Mouse (Mus musculus): ENCODE data around the gene Fbxl15.
A peak's percentile ranks its signal among the peaks of the same experiment; 100 is the strongest.

The Fbxl15 gene

GRCm38 (mm10) chr19:46328081-46329030, at the start of gene Fbxl15:
Fbxl15 (plus strand) TSS chr19:46328184.
- DNase-seq (ENCODE audit: low spot score in 2 of 2), result peak; percentile 95 to 97

DNA sequence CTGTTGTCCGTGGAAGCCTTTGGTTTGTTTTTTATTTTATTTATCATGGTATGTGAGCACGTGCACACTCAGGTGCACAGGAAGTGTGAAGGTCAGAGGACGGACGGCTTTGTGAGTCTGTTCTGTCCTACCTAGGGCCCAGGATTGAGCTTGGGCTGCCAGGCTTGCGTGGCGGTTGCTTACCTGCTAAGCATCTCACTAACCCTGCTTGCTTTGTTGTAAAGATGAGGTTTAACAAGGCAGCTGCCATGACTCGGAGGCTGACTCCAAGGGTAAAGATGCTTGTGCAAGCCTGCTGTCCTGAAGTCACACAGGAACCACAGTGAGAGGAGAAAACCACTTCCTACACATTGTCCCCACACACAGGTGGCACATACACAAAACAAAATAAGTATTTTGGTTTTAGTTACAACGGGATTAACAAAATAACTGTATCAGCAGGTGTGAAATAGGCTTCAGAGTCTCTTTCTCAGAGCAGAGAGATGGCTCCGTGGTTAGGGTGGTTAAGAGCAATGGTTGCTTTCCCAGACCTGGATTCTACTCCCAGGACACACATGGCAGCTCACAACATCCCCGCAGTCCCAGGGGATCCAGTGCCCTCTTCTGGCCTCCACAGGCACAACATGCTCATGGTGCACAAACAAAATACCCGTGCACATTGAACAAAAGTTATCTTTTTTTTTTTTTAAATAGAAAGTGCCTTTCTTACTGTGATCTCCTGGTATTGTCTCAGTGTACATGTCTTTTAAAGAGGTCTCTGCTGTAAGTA, 45.7 kb upstream of the Fbxl15 start:
- no peak for DNase-seq (ENCODE audit: low spot score in 2 of 2)

GRCm38 (mm10) chr19:46284686-46285085, 43.3 kb upstream of the Fbxl15 start:
- no peak for DNase-seq (ENCODE audit: low spot score in 2 of 2)

DNA sequence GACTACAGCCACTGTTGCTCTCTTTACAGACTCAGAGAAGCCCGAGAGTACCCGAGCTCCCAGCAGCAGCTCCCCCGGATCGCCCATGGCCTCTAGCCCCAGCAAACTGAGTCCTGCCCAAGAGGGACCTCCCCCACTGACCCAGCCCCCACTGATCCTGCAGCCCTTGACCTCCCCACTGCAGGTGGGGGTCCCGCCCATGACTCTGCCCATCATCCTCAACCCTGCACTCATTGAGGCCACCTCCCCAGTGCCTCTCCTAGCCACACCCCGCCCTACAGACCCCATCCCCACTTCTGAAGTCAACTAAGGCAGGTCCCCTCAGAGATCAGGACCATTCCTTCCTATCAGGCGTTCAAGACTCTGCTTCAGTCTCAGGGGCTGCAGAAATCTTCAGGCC, 42.4 kb upstream of the Fbxl15 start:
- no peak for DNase-seq (ENCODE audit: low spot score in 2 of 2)

GRCm38 (mm10) chr19:46286047-46286446, 41.9 kb upstream of the Fbxl15 start:
- DNase-seq (ENCODE audit: low spot score in 2 of 2), result no peak

DNA sequence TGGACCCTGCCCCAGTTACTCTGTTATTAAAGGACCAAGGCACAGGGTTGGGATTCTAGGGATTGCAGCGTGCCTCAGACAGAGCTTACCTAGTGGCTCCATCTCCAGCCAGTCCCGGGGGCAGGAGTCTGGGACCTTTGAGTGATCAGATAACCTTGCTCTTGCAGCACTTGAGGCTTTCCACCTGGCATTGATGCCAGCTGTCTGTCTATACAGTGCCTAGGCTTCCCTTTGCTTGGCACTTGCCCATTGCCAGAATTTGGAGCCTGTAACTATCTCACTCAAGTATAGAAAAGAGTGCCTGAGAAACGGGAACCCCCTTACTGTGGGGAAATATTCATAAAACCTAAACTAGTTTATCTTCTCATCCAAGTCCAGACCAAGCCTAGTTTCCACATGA, 41.1 kb upstream of the Fbxl15 start:
- DNase-seq (ENCODE audit: low spot score in 2 of 2), result no peak

- DNase-seq (ENCODE audit: low spot score in 2 of 2), result no peak
Measured at GRCm38 (mm10) chr19:46287566-46287965, 40.4 kb upstream of the Fbxl15 start.

DNA sequence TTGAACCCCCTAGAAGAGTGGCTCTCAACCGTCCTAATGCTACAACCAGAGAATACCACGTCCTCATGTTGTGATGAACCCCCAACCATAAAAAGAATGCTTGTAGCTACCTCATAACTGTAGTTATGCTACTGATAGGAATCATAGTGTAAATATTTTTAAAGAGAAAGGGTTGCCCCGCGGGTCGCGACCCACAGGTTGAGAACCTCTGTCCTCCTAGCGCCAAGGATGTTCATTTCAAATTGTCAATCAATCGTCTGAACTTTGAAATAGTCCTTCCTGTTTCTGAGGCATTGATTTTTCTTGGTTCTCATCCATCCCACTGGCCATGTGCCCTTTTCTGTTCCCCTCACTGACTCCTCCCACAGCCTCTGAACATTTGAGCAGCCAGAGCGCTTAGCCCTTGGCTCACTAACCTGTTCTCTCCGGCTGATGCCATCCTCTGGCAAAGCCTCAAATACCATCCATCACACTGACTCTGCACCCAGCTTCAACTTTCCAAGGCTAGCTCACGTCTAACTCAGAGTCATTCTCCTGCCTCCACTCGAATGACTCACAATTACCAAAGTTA, 37.4 kb upstream of the Fbxl15 start:
- no peak for DNase-seq (ENCODE audit: low spot score in 2 of 2)

- no peak for DNase-seq (ENCODE audit: low spot score in 2 of 2)
Measured at GRCm38 (mm10) chr19:46296938-46297337, 31.0 kb upstream of the Fbxl15 start.

GRCm38 (mm10) chr19:46300294-46301045, 27.5 kb upstream of the Fbxl15 start:
- DNase-seq (ENCODE audit: low spot score in 2 of 2), result no peak

DNA sequence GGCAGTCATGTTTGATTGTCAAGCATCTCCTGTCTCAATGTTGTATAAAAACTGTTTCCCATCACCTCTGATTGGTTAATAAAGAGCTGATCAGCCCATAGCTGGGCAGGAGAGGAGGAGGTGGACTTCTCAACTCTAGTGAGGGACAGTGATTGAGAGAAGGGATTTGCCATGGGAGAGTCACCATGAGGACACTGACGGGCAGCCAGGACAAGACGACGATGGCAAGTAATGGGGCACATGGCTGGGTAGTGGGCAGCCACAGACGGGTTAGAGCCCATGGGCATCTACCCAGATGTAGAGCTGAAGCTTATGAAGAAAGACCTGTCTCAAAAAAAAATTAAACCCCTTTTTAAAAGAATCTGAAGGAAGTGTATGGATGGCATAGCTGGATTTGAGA, 25.4 kb upstream of the Fbxl15 start:
- DNase-seq (ENCODE audit: low spot score in 2 of 2), result no peak

DNA sequence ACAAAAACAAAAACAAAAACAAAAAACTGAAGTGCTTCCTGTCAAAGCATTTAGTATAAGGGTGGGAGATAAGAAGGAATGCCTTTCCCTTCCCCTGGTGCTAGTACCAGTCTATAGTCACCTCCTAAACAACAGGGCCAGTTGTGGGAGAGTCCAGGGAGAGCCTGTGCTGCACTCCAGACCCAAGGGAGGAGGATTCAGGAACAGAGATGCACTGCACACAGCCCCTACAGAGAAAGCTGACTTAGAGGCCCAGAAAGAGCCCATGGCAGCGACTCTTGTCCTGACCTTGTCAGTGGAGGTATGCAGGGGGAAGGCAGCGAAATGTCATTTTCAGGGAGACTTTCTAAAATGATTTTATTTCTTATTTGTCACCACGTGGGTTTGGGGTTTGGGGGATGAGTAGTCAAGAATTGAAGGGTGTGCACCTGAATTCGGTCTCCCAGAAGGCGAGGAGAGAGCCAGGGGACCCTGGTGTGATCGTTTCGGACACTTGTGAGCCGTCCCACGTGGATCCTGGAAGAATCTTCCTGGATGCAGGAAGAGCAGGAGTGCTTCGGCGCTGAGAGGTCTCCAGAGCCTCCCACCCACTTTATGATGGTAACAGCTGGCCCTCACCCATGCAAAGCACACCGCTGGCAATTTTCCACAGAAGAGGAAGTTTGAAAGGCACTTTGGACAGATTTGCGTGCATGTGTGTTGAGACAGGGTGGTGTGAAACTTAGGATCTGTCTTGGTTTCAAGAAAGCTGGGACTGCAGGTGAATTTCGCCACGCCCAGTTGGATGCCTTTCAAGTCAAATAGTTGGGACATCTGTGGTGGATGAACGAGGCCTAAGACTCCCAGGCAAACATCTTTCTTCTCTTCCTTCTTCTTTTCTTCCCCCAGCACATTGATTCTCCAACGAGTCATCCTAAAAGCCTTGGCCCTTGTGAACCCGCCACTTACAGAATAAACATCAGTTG, 24.5 kb upstream of the Fbxl15 start:
- no peak for DNase-seq (ENCODE audit: low spot score in 2 of 2)

DNA sequence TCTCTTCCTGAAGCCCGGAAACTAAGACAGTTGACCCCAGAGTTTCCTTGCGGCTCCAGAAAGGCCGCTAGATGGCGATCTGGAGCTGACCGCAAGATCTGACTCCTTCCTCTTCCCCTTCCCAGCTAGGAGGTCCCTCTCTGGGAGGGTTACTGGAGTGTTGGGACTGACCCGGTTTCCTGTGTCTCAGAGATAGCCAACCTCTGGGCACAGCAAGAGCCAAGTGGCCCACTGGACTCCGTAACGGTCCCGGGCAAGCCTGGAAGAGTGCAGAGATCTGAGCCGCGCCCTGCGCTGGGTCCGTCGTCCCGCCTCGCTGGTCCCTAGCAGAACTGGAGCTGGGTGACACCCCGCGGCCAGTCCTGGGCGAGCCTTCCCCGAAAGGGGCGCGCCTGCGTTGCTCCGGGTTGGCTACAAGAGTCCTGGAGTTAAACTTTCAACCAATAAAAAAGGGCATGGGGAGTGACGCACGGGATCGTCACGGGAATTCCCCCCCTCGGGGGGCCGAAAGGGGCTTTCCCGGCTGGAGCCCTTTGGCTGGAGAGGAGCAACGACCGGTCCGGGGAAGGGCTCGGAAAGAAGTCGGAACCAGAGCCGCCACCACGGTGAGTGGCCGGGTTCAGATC, 23.7 kb upstream of the Fbxl15 start, which contains the start of gene Nfkb2:
Gene Nfkb2 (plus strand): TSS at position 105 of the 626 bp plus-strand sequence.
- DNase-seq (ENCODE audit: low spot score in 2 of 2), result peak; percentile 72 to 80

DNA sequence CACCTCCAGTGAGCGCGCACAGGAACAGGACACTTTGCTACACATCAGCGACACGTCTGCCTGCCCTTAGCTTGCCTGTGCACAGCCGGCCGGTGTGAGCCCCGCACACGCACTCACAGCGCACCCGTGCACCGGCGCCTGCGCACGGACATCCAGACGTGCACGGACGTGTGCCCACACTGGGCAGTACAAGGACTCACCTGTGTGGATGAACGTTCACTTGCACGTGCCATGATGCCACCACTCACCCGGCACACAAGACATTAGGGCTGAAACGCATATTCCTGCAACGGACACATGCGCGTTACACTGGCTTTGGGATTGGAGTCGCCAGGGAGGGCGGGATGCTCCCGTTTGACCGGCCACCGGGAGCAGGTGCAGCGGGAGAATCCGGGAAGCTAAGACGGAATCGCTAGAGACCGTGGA, 23.1 kb upstream of the Fbxl15 start:
- no peak for DNase-seq (ENCODE audit: low spot score in 2 of 2)

- DNase-seq (ENCODE audit: low spot score in 2 of 2), result peak in 1 of 2 experiments; percentile 60
Measured at GRCm38 (mm10) chr19:46305432-46306267, 22.3 kb upstream of the Fbxl15 start.

DNA sequence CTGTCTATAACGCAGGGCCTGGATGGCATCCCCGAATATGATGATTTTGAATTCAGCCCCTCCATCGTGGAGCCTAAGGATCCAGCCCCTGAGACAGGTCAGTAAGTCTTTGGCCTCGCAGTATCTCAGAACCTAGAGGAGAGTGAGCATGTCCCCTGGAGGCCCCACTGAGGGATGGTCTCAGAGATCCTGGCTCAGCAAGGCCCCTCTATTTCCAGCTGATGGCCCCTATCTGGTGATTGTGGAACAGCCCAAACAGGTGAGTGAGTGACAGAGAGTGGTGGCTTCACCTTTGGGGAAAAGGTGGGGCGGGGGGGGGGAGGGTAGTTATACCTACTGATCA, 21.7 kb upstream of the Fbxl15 start:
- DNase-seq (ENCODE audit: low spot score in 2 of 2), result no peak

GRCm38 (mm10) chr19:46306751-46307289, 21.2 kb upstream of the Fbxl15 start:
- DNase-seq (ENCODE audit: low spot score in 2 of 2), result no peak

- no peak for DNase-seq (ENCODE audit: low spot score in 2 of 2)
Measured at GRCm38 (mm10) chr19:46307781-46308180, 20.2 kb upstream of the Fbxl15 start.

DNA sequence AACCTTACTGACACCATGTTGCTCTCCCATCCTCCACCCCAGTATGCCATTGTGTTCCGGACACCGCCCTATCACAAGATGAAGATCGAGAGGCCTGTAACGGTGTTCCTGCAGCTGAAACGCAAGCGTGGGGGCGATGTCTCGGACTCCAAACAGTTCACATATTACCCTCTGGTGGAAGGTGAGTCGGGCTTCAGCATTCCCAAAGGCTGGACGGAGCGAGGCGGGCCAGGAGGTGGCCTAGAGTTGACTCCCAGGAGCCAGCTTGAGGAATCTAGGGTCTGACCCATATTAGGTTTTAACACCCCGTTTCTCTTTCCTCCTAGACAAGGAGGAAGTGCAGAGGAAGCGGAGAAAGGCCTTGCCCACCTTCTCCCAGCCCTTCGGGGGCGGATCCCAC, 19.7 kb upstream of the Fbxl15 start:
- no peak for DNase-seq (ENCODE audit: low spot score in 2 of 2)

Data from frontal cortex, postnatal 36 days (tissue).